Mouse (Mus musculus): ENCODE measurements around the gene Plin3.
A peak's percentile ranks its signal among the peaks of the same experiment; 100 is the strongest.

DNA sequence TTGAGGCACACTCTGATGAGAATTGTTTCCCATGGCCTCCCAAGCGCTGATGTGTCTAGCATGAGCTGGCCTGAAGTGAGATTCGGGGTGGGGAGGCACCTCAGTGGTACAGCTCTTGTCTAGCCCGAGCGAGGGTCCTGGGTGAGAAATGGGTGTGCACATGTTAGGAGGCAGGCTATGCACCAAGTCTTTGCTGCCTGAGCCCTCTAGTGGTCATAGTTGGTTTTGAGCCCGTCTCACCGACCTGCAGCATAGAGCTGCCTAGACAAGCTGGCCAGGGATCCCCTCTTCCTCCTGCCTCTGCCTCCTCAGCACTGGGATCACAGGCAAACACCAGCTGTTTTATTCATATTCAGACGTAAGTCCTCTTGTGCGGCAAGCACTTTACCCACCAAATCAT, 28.7 kb downstream of the Plin3 start:
- no peak for TF ChIP-seq POLR2A (IDR thresholded peaks at IDR 0.05; ENCODE audit: insufficient read depth, low read depth, low read length)
- peak; percentile 62; the same call in 1 of the 2 replicates for TF ChIP-seq CTCF (IDR thresholded peaks at IDR 0.05; ENCODE audit: insufficient read depth, low read depth, low read length)
